Mouse (Mus musculus) frontal cortex, adult 2 months (tissue): Measurements from ENCODE around the gene Gnl1. TPM values are rescaled to one million over a fixed set of nuclear protein-coding genes. Genes with fewer than 3 reads are reported as not detected.
"Not testable (repeated sequence)": the region's sequence is repeated elsewhere in the genome, so short reads cannot be mapped to it uniquely, and the experiment has no call there.

Experiments
- DNase-seq, 2 experiments: peaks; one replicate each; pipeline ENCODE4 v3.0.0; 2022; ENCODE audit warnings: low spot score in 1 of 2; ENCODE audit errors: extremely low spot score in 1 of 2
- polyA plus RNA-seq: library from polyadenylated mRNA; depleted of rRNA; stranded (reverse); fragments of >200 nt; gene quantifications from 2 replicates; pipeline ENCODE4 v1.2.3, GENCODE M21; 2012; rRNA removed

Gene Gnl1
- 132 and 136 TPM in 2 replicates for polyA plus RNA-seq

DNA sequence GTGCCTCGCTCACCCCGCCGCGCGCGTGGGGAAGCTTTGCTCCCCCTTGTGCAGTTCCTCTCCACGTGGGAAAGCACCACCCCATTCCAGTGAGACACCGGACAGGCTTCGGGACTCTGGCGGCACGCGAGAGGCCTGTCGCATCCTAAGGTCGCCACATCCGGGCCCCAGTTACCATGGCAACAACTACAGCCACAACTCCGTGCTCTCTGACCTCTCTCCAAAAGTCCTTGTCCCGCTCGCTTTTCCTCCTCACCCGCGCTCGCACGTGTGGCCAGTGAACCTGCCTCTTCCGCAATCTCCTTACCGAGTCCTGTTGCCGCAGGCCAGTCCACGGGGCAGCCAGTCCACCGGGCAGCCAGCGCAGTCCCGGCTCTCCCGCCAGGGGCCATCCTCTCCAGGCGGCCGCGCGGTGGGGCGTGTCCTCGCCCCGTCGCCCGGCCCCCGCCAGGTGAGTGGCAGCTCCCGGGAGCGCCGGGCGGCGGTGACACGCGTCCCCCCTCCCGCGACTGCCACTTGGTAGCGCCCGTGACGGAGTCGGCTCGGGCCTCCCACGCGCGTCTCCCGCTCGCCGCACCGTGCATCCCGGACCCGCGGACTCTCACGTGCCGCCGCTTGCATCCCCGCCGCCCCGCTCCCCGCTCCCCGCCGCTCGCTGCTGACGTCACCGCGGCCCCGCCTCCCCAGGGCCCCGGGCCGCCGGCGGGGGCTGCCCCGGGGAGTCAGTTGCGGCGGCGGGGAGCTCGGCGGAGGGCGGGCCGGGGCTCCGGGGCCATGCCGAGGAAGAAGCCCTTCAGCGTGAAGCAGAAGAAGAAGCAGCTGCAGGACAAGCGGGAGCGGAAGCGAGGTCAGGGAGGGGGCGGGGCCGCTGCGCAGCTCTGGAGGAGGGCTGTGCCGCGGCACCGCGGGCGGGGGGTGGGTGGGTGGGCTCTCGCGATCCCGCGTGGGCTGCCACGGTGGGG, at the start of gene Gnl1, which contains the start of gene Prr3:
Gene Gnl1, plus strand, starts transcription at position 451 of the 962 bp plus-strand sequence.
Gene Prr3, minus strand, starts transcription at position 836 of the 962 bp plus-strand sequence.
- DNase-seq: peak; percentile 89 to 92

DNA sequence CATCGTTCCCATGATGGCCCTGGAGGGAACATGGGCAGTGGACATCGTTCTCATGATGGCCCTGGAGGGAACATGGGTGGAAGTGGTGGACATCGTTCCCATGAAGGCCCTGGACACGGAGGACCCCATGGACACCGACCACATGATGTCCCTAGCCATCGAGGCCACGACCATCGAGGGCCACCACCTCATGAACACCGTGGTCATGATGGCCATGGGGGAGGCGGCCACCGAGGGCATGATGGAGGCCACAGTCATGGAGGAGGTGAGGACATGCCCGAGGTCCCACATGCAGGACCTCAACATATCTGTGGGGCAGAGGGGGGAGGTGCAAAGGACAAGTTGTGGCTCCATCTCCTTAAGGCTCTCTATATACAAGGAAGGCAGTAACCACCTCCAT, 49.0 kb upstream of the Gnl1 start:
- no peak for DNase-seq

DNA sequence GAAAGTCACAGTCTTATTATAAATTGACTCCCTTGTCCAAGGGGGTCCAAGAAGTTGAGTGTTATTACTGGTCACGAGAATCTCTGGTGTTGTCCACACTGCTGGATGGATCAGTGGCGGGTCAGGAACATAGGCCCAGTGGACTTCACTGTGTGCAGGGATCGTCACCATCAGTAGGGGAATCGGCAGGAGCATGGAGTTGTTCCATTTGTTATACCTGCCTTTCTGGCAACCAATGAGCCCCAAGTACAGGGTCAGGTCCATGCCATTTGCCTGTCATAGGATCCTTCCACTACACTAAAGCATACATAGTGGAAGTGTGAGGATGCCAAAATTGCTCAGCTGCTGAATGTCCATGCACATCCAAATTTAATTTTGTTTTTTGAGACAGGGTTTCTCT, 47.0 kb upstream of the Gnl1 start:
- no peak for DNase-seq

DNA sequence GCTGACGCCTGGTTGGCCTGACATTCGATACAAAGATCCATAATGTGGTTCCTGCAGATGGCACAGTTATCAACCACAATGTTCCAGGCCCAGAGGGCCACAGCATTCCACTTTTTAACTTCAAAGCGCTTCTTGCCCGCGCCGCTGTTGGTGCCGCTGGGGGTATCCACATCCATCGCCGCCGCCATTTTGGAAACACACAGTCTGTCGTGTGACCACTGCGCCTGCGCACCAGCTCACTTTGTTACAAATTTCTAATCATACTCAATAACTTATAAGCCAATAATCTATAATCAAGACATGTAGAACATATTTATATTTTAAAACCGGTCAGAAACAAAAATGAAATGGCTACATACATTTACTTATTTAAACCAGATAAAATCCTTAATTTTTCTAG, 43.9 kb upstream of the Gnl1 start:
- not testable (repeated sequence) for DNase-seq

DNA sequence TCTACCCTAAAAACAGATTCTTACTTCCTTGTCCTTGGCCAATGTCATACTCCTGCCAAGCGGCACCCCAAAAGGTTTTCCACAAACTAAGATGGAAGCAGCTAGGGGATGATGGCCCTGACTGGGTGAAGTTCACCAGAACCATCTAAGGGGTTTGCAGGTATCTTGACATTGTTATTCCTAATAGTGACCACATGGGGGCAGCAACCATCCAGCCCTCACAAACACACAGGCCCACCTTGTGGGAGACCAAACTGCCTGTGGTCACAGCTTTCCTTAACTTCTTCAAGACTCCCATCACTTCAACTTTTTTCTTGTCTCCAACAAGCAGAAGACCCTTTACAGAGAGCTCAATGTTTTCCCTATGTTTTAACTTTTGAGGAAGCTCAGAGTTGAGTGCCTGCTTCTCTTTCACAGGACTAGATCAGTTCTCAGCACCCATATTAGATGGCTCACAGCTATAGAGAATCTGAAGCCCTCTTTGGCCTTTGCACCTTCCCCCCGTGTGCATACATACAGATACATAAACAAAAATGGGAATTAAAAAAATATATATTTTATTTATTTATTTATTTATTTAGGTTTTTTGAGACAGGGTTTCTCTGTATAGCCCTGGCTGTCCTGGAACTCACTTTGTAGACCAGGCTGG, 41.8 kb upstream of the Gnl1 start:
- peak in 1 of 2 experiments; percentile 63 for DNase-seq

DNA sequence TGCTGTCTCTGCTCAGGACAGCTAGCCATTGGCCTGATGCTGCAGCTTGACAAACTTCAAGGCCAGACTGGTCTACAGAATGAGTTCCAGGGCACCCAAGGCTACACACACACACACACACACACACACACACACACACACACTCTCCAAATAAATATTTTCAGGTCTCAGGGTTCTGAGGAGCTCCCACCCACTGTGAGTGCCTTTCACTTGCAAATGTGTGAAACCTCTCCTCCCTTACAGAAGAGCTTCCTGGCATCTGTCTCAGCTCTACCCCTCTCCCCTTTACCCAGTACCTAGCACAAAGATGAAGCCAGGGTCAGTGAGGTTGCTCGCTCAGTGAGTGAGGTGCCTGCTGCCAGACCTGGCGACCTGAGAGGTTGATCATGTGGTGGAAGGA, 40.5 kb upstream of the Gnl1 start:
- DNase-seq: no peak

DNA sequence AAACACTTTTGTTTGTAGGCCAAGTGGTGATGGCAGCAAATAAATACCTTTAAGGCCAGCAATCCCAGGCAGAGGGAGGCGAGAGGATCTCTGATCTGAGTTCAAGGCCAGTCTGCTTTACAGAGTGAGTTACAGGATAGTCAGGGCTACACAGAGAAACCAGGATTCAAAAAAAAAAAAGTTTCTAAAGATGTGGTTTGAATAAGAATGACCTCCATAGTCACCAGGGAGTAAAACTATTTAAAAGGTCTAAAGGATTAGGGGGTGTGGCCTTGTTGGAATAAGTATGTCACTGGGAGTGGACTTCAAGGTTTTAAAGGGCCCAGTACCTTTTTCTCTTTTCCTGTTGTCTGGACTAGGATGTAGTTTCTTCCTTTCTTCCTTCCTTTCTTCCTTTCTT, 39.7 kb upstream of the Gnl1 start:
- no peak for DNase-seq

DNA sequence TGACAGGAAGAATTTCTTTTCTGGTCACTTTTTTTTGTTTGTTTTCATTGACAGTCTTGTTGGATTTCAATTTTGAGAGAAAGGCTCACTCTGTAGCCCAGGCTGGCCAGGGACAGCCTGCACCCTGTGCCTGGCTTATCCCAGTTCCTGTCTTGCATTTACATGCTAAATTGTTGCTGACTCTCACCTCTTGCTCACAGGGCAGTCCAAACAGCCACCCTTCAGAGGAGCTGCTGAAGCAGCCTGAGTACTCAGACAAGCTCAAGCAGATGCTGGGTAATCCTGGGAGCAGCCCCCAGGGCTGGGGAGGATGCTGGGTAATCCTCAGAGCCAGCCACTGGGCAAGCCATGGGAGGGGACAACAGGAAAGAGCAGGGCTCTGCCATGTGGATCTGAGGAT, 28.7 kb upstream of the Gnl1 start:
- DNase-seq: not testable (repeated sequence)

DNA sequence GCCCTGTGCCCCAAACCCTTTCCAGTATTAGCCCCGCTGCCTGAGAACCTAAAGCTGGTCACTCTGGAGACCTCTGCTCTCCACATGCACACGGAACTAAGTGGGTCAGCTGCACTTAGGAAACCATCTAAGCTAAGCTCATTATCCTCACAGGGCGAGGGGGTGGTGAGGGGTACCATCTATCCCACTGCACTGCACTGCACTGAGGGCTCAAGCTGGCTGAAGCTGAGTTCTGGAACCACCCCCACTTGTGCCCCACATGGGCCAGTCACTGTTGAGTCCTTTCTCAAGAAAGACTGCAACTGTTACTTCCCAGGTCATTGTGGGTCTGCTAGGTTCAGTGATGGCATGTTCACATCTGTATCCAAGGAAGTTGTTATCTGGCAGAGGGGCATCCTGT, 27.1 kb upstream of the Gnl1 start:
- not testable (repeated sequence) for DNase-seq

DNA sequence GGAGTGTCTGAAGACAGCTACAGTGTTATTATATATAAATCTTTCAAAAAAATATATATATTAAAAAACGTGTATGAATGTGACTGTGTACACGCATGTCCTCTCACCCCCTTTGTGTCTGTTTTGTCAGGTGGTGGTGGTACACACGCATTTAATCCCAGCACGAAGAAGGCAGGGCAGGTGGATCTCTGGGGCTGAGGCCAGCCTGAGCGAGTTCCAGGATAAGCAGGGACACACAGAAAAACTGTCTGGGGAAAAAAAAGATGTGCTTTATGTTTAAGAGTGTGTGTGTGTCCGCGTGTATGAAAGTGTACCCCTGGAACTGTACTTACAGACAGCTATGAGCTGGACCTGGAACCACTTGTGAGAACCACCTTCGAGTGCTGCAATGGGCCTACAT, 25.0 kb upstream of the Gnl1 start:
- DNase-seq: no peak

DNA sequence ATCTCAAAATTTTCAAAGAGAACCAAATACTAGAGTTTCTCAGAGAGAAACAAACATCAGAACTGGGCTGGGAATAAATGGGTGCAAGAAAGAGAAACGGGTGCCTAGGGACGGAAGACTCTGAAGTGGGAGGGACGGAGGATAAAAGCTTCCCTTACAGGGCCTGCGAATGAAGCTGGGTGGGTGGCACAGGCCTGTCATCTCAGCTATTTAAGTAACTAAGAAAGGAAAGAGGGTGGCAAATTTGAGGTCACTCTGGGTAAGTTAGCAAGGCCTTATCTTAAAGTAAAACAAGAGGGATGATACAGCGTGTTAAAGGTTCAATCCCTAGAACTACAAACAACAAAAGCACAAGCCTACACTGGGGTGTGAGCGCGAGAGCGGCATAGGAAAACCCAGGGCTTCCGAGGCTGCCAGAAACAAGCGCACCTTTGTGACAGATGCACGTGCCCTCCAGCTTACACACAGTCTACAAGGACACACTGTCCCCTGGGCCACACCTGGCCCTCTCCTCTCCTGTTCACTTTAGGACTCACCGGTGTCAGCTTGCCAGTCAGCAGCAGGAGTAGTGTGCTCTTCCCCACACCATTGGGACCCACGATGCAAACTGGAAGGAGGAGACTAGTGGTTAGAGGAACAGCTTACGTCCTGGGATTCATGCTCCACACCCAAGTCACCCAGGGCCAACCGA, 21.0 kb upstream of the Gnl1 start:
- DNase-seq: peak in 1 of 2 experiments; percentile 33

DNA sequence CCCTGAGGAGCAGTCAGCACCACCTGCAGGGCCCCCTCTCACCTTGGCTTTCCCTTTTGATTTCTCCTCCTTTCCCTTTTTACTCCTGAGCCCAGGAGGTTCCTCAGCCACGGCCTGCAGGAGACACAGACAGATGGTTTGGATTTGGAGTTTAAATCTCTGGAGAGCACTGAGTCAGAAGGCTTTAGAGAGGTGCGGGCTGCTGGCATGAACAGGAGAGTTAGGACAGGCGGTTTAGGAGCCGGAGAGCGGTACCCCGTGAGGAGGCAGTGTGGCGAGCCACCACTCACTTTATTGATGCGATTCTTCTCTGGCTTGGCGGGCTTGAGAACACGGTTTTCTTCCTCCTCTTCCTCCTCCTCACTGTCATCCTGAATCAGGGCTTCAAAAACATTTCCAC, 16.4 kb upstream of the Gnl1 start:
- no peak for DNase-seq

DNA sequence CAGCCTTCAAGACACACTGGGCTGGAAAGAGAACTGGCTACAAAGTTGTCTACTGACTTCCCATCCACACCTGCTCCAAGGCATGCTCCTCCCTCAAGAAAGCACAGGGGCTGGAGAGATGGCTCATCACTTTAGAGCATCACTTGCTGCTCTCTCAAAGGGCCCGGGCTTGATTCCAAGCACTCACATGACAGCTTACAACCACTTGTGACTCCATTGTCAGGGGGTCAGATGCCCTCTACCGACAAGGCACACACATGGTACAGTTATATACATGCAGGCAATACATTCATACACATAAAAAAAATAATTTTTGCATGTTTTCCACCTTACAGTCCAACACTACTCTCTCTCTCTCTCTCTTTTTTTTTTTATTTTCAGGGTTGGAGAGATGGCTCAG, 12.0 kb upstream of the Gnl1 start:
- no peak for DNase-seq

DNA sequence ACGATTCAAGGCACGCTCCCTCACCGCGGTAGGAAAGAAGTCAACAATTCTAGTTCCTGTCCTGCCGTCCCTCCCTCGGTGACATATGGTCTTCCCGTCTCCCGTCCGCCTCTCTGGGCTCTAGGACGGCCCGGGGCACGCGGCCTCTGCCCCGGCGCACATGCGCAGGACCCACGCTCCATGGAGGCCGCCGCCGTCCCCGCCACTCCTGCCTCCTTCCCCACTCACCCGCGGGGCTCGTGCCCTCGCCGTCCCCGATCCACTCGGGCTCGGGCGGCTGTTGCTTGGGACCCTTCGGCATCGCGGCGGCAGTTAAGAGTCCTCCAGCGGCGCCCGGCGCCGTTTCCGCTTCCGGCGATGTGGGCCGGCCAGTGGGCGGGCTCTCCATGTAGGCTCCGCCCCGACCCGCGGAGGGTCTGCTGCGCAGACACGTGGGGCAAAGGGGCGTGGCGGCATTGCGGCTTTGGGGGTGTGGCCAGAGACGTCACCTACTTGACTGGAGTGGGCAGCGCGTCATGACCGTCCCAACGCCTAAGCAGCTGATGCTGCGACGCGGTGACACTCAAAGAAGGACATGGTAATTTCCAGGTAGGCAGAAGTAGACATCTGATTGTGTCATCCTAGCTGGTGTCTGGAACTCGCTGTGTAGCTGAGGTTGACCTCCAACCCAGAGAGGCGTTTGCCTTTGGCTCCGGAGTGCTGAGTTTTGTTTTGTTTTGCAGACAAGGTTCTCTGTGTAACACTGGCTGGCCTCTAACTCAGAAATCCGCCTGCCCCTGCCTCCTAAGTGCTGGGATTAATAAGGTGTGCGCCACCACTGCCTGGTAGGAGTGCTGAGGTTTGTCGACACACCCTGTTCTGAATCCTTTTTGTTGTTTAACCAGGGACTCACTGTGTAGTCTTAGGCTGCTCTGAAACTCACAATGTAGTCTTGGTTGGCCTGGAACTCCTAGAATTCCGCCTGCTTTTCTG, 9.9 kb upstream of the Gnl1 start, which contains the start of gene Abcf1:
Gene Abcf1, minus strand, starts transcription at position 344 of the 972 bp plus-strand sequence.
- DNase-seq: peak; percentile 96 to 99

DNA sequence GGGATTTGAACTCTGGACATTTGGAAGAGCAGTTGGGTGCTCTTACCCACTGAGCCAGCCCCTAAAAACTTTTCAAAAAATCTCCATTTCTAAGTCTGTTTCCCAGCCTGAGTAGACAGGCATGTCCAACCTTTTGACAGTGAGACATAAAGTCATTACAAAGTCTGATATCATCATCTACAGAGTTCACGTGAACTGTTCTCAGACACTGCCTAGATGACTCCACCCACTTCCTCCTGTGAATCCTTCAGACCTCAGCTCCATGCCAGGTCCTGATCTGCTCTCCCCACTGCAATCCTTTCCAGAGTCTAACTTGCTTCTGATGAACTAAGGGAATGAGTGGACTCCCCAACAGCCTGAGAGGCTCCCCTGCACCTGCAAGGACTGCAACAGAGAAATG, 7.5 kb upstream of the Gnl1 start:
- no peak for DNase-seq

DNA sequence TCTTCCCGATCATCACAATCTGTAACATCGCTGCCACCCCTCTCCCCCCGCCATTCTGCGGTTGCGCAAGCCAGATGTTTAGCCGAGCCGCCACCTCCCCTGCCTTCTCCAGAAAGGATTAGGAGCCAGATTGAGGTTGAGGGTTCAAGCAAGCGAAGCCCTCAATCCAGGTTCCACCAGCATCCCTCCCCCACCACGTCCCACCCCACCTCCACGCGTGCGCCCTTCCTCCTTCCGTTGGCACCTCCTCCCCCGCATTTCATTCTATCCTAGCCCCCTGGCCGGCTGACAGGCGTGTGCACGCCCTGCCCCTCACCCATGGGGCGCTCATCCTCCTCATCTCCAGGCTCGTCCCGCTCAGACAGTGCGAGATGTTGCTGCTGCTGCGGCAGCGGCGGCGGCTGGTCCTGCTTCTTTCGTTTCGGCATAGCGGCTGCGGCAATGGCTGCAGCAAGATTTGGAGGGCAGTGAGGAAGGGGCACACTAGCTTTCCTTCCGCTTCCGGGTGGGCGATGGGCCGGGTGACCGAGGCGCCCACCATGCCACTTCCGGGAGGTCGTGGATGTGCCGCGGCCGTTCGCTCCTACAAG, 745 bp upstream of the Gnl1 start:
- peak; percentile 79 to 88 for DNase-seq

DNA sequence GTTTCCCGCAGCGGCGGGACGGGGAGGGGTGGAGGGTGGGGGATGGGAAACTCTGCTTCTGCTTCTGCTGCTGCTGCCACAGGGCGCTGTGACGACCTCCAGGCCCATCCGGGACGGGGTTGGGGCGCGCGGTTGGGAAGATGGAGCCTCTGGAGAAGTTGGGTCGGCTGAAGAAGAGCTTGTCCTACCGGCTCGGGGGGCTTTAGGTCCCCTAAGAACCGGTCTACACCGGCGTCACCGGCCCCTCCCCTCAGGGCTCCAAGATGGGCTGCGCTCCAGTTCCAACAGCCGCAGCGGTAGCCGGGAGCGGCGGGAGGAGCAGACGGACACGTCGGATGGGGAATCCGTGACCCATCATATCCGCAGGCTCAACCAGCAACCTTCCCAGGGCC, 708 bp downstream of the Gnl1 start:
- peak in 1 of 2 experiments; percentile 48 for DNase-seq

DNA sequence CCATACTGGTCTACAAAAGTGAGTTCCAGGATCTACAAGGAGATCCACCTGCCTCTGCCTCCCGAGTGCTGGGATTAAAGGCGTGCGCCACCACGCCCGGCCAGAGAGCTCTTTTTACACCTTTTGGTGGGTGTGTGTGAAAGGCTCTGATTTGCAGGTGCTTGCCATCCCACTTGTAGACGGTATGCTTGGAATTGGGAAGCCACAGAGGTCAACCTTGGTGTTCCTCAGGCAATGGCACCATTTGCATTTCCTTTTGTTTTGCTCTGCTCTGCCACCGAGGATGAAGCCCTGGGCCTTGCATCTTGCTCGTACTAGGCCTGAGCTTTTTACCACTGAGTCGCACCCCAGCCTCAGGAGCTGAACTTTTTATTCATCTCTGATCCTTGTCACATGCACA, 2.1 kb downstream of the Gnl1 start:
- no peak for DNase-seq

DNA sequence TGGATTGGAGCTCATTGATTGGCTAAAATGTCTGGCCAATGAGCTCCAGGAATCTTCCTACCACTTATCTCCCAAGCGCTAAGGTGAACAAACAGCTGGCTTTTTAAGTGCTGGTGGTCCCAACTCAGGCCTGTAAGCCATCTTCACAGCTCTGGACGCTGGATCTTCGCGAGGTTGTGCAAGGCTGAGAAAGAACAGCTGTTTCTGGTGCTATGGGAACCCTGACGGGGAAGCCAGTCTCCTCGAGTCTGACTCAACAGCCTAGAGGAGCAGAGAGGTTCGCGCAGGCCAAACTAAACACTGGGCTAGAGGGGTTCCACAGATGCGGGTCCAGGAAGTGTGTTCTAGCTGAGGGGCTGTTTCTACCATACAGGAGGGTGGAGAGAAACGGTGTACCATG, 12.1 kb downstream of the Gnl1 start:
- no peak for DNase-seq

DNA sequence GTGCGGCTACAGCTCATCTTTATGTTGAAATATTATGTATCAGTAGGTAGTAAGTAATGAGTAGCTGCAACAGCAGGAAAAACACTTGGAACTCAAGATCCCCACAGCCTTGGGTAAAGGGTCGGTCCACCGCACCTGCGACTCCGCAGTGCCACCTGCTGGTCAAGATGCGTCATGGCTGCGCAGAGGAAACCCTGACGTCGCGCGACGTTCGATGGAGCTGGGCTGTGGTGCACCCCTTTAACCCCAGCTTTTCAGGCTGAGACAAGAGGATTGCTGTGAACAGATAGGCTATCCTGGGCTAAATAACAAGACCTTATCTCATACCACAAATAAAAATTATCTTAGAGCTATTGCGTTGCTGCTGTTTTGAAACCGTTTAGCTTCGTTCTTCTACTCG, 14.0 kb downstream of the Gnl1 start:
- peak; percentile 52 to 83 for DNase-seq
